Mouse (Mus musculus) gastrocnemius, postnatal 14 days (tissue): ENCODE data around the gene Txndc11. TPM values are rescaled to one million over a fixed set of nuclear protein-coding genes. Genes with fewer than 3 reads are reported as not detected.

Experiments used
- DNase-seq: peaks from one replicate; pipeline ENCODE4 v3.0.0; 2021; ENCODE audit warnings: mixed read lengths
- intact Hi-C: fragments of 180-260 bp; cut with DNase I; formaldehyde crosslinking; loops from one replicate; pipeline ENCODE4 v1.15.1; 2025; ENCODE audit warnings: low total_unique reads
- total RNA-seq, 2 experiments: library from RNA; stranded (reverse); gene quantifications; 2 replicates each; pipeline ENCODE4 v1.2.3; 2021

Gene Txndc11
- total RNA-seq, 2 experiments from 2014 or later: 7.8 to 9.3 TPM

DNA sequence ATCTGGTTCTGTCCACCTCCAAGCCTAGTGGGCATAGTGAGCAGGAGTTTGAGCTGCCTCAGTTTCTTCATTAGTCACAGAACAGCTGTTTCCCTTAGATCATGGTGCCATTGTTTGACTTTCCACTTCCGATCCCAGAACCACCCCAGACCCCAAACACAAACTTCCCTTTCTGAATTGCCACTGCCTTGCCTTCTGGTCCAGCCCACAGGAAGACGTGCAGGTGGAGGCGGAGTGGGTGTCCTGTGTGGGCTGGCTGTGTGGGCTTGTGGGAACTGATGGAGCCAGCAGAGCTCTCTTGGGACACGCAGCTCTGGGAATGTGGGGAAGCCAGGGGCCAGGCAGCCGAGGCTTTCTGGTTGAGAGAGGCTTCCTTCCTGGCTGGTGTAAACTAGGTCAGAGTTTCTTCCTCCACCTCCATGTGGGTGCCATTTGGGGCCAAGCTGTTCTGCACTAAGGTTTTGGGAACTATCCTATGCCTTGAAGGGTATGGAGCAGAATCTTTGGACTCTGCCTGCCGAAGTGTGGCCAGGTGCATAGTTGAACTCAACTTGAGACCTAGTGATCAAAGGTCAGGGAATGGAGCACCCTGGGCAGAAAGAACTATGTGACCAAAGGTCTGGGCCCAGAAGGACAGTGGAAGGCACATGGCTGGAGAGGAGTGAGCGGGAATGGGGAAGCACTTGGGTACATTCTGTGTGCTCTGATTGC, 64.6 kb downstream of the Txndc11 start:
- intact Hi-C loops: no loop called here
- no peak for DNase-seq

DNA sequence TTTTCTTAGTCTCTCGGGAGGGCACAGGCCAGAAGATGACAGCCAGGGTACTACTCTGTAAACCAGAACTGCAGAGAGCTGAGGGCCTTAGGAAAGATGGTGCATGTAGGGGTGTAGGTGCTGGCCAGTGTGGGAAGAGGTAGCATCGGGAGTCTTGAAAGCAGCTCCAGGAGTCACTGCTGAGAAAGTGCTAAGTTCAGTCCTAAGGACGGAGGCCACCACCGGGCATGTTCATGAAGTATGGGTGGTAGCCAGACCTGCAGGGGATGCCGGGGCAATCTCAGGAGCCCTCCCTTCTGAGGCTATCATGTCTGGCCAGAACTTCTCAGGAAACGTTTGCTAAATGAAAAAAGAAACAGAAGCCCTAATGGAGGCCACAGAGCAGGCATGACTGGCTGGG, 65.2 kb downstream of the Txndc11 start:
- intact Hi-C loops: no loop called here
- no peak for DNase-seq

DNA sequence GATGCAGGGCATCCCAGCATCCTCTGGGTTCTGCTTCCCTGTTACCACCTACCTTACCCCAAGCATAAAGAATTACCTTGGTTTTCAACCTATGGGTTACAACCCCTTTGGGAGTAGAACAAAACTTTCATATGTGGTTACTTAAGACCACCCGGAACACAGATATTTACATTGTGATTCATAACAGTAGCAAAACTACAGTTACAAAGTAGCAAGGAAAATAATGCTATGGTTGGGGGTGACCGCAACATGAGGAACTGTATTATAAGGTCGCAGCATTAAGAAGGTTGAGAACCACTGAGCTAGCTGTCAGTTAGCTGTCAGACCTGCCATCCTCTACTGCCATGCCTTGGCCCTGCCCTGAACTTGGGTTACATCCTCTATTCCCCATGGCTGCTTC, 65.8 kb downstream of the Txndc11 start:
- no peak for DNase-seq
- intact Hi-C loops: no loop called here

DNA sequence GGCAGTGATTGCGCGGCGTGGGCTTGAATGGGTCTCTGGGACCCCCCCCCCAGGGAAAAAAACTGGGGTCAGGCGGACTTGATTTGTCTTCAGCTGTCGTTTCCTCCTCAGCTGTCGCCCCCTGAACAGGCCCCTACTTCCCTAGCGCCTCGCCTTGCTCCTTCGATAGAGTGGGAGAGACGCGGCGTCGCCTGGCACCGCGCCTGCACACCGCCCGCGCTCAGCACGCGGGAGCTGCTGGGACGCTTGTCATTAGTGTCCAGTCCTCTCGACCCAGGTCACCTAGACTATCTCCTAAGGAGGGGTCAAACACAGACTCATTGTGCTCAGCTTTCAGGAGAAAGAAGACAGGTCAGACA, 67.6 kb downstream of the Txndc11 start:
- intact Hi-C loops: no loop called here
- peak; percentile 53 for DNase-seq

DNA sequence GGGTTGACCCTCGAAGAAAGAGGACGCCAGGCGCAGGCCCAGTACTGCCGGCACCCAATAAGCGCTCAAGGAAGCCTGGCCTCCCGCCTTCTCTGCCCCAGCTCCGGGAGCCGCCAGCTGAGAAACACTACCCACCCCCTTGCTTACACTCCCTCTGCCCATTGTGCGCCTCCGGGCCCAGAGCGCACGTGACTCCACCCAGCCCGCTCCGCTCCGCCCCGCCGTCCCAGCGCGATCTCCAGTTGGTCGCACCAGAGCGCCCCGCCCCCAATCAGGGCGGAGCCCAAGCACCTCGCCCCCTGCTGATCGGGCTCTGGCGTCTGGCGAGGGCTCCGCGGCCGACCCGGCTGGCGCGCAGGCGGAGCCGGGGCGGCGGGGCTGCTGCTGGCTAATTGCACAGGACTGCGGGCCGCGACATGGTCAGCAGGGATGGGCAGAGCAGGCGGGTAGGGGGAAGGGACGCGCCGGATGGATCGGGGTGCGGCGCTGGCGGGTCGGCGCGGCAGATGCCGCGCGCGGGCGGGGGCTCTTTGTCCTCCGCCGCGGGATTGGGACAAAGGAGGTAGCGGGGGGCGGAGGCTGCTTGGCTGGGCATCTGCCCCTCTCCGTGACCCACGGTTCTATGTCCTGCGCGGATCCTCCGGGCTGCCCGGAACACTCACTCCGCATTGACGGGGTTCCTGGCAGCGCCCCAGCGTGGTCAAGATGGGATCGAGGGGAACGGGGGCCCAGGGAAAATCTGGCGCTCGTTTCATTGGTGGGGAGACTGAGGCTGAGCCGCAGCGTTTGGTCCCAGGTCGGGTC, 68.2 kb downstream of the Txndc11 start, which contains the start of gene Litaf:
Litaf (minus strand) TSS at position 129 of the 804 bp plus-strand sequence.
- intact Hi-C loops: no loop called here
- peak; percentile 98 for DNase-seq

DNA sequence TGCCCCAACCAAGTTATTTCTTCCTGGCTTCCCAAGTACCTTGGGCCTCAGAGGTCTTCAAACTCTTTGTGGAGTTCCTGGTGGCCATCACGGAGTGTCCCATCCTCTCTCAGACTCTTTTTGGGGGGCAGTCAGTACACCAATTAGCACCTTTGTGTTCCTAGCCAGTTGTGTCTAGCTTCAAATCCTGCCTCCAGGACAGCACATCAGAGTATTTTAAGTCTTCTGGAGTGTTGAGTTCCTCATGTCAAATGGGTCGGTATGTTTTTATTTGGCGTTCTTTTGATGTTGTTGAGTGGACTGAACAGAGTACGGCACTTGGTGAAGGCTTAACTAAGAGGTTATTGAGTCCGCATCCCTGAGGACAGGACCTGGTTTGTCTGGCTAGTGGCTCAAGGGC, 69.0 kb downstream of the Txndc11 start:
- intact Hi-C loops: no loop called here
- no peak for DNase-seq

DNA sequence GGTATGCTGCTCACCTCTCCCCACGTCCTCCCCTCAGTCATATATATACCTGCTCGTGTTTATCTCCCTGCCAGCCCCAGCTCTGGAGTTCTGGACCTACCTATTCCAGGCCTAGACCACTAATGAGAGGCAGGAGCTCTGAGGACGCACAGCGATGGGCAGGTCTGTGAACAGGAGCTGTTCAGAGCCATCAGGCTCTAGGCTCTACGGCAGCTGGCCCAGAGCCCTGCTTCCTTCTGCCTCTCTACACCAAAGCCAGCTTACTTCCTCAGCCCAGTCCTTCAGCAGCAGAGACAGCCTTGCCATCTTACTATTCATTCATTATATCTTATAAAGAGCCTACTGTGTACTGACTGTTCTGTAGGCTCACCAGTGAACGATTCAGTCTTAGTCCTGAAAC, 69.7 kb downstream of the Txndc11 start:
- intact Hi-C loops: no loop called here
- DNase-seq: no peak

DNA sequence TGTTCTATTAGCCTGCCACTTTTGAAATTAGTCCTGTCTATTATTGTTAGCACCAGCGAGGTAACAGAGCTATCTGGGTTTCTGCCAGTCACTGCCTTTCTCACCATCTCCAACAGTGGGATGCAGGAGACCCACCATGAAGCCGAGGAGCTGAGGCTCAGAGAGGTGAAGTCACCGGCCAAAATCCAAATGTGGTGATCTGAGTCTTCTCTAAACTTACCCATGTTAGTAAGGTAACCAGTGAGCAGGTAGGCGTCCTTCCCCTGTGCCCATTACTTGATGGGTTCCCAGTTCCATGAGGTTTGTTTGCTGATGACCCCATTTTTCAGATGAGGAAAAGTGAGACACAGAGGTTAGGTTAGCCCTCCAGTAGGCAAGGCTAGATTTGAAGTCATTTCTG, 70.1 kb downstream of the Txndc11 start:
- intact Hi-C loops: no loop called here

DNA sequence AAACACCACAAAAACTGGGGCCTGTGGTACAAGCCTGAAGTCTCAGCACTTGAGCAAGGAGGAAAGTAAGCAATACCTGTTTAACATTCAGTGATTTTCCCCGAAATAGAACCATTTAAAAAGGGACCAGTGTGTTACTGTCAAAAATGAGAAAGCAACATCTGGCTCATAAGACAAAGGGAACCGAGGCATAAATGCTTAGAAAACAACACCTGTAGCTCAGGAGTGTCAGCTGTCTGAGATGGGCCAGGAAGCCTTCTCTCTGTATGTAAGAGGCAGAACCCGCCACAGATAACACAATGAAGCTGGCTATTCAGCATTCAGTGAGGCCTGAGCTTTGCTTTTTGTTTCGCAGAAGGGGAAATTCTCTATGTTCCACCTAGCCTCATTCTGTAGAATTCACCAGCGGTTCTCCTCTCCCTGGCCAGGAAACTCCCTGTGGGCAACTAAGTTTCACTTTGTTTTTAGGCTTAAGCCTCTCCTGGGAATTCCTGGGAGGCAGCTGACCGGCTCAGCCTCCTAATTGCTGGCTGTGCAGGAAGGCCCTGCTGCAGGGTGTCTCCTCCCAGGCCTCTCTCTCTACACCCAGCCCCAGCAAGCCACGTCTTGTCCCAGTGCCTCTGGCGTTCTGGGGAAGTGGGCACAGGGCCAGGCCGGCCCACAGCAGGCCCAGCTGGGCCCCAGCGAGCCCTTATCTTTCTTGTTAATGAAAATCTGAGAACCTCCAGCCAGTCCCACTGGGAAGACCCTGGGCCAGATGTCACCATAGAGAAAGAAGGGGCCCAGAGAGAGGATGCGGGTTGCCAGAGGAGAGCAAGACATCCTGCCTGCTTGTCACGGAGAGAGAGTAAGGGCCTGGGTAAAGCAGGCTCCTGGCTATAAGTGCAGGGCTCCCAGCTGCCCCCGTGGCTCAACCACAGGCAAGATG, 71.4 kb downstream of the Txndc11 start:
- peak; percentile 90 for DNase-seq
- intact Hi-C loops: no loop called here

More for the DNA sequence above, 70.1 kb downstream of the Txndc11 start:
- DNase-seq: no peak

DNA sequence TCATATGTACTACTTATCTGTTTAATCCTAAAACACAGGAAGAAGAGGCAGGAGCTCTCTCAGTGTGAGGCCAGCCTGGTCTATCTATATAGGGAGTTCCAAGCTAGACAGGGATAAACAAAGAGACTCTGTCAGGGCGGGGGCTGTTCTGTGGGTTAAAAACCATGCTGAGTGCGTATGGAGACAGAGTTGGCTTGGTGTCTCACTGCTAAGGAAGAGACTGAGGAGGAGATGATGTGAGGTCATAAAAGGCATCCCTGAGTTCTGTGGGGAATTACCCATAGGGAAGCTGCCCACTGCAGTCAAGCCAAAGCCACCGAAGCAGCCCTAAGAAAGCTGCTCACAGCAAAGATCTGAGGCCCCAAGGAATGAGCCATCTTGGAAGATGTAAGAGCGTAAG, 73.8 kb downstream of the Txndc11 start, which contains the start of gene Snn:
Snn (plus strand) TSS at position 301 of the 400 bp plus-strand sequence.
- DNase-seq: no peak
- intact Hi-C loops: no loop called here

DNA sequence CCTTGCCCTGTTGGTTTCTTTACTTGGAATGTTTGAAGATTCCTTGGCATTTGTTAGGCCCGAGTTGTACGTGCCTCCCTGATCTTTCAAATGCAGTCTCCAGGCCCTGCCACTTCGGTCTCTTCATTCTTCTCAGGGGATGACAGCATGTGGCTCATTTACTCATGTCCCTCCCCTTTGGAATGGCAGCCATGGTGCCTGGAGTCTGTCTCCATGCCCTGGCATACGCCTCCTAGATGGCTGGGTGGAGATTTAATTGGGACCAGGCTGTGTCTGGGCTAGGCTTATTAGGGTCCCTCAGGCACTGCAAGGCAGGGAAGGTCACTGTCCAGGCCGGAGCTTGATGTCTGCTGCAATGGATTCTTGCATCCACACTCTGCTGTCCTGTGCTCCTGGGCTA, 78.5 kb downstream of the Txndc11 start:
- intact Hi-C loops: no loop called here
- no peak for DNase-seq

DNA sequence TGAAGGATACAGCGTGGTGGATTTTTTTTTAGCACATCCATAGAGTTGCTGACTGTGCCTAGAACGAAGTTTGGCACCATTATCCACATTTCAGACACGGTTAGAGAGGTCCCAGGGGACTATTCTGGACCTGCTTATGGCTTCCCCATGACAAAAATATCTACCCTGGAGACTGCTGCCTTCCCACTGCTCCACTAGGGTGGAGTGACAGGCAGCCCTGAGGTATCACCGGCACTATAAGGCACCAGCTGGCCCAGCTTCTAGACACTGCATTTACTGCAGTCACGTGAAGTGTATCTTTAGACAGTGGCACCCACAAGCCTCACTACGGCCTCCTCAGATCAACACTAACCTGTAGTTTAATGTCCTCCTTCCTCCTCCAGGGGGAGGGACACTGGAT, 79.6 kb downstream of the Txndc11 start:
- no peak for DNase-seq
- intact Hi-C loops: no loop called here

DNA sequence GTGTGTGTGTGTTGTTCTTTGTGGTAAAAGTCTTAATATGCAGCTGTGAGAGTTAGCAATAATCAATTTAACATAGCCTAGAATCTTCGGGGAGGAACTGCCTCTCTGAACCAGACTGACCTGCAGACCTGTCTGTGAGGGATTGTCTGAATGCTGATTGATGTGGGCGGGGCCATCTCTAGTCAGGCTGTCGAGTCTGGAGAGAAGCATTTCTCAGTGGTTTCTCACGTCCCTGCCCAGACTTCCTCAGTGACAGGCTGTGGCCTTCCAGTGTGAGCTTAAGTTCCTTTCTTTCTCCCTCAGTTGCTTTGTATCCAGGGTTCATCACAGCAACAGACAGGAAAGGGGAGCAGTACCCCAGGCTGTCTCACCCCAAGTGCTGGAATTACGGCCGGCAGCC, 80.0 kb downstream of the Txndc11 start:
- no peak for DNase-seq
- intact Hi-C loops: no loop called here

DNA sequence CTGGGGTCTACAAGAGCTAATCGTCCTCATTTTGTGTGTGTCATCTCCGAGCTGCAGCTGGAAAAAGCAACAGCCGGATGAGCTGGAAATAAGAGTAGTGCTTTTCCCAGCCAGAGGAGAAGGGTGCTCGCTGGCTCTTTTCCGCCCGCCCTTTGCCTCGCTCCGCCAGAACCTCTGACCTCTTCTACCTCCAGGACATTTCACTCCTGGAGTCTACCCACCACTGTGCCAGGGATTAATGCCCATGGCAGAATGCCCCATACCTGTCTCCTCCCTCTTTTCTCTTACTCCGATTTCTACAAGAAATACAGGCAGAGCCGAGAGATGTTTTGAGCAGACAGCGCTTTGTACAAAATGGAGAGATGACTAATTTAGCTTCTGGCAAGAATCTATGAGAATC, 83.3 kb downstream of the Txndc11 start:
- intact Hi-C loops: no loop called here
- DNase-seq: no peak

DNA sequence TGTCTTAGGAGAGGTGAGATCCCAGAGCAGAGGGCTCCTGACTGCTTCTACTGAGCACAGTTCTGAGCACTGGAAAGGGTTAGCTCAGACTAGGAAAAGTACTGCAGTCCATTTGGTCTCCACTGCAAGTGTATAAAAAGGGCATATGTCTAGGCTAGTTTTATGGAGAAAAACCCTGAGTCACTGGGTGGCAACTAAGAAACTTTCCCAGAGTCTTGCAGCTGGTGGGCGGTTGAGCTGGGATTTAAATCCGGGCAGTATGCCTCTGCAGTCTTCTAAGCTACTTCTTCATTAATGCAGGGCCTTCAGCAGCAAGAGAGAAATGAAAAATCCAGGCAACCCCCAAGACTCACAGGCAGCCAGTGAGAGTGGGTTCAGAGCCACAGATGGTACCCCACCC, 84.2 kb downstream of the Txndc11 start:
- DNase-seq: no peak
- intact Hi-C loops: no loop called here

DNA sequence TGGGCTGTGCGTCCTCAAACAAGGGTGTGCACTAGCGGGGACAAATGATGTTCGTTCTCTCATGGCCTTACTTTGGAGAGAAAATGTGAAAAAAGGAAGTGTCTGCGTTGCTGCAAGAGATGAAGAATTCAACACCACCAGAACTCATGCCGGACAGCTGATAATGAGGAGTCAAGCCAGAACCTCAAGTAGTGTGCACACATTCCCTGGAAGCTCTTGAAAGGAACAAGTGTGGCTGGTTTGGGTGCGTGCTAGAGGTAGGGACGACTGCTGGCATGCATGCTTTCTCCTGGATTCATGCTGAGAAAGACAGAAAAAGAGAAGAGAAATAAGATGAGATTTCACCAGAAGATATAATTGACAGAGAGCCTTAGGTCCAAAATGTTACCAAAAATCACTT, 87.3 kb downstream of the Txndc11 start:
- intact Hi-C loops: no loop called here
- DNase-seq: no peak

DNA sequence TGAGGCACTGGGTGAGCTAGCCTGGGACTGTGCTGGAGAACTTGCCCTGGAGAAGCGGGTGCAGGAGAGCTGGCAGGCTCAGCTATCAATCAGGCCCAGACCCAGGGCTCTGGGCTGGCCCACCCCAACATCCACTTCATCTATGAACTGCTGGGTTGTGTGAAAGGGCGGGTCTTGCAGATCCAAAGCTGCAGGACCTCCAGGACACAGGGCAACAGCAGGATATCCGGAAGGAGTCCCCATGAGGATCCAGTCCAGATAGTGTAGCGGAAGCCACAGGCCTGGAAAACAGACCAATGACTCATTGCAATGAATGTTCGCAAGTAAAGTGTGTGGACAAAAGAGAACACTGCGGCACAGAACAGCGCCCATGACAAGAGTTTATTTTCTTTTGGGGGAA, 88.0 kb downstream of the Txndc11 start:
- DNase-seq: no peak

DNA sequence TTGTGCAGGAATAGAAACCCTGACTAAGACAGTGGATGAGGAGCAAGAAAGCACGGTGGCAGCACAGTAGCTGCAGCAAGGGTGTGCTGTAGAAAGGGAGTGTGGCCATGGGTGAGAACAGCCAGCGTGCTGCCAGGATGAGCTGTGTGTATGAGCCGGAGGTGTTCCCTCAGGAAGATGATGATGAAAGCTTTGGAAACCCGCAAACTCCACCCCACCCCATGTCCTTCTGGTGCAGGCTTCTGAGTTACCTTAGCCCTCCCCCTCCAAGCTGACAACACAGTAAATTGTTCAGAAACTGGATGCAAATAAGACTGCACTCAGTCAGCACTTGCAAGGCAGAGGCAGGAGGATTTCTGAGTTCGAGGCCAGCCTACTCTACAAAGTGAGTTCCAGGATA, 91.2 kb downstream of the Txndc11 start:
- no peak for DNase-seq
- intact Hi-C loops: no loop called here

More for the DNA sequence above, 88.0 kb downstream of the Txndc11 start:
- intact Hi-C loops: no loop called here

DNA sequence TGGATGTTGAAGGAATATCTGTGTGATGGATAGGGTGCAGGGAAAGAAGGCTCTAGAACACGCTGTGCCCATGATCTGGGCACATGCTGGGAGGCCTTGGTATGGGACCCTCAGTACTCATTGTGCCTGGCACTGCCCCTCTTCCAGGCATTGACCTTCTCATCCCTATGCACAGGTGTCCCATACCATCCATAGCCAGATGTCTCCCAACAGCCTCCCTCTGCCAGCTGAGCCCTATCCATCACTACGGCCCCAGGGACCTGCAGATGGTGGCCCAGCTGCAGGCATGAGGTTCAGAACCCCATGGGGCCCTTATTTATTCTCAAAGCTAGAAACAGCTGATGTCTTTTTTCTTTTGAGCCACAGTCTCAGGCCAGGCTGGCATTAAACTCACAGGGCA, 93.8 kb downstream of the Txndc11 start:
- intact Hi-C loops: no loop called here
- no peak for DNase-seq
